Mouse (Mus musculus) MN1 (cell line): ENCODE results near the gene Mrgprb3.

Experiments used
- DNase-seq: peaks from one replicate; pipeline ENCODE4 v3.0.0-alpha.2; 2016; ENCODE audit warnings: low spot score

The Mrgprb3 gene

DNA sequence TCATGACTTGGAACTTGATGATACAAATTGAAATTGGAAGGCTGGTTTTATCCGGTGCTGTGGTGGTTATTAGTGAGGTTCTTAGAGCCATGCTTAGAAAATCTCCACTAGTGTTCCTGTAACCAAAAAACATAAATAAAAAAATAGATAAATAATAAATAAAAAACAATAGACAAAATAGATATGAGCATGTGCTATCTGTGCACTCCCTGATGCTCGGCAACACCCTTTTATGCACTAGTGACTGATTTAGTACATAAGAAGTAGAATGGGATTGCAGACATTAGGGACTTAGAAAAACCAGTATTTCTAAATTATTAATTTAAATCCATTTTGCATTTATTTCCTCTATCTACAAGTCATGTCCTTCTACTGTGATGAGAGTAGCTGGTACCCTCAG lies at the start of gene Mrgprb3:
Gene Mrgprb3 (minus strand): TSS at position 101 of the 400 bp plus-strand sequence.
- DNase-seq: no peak
